In the genomic region with DNA sequence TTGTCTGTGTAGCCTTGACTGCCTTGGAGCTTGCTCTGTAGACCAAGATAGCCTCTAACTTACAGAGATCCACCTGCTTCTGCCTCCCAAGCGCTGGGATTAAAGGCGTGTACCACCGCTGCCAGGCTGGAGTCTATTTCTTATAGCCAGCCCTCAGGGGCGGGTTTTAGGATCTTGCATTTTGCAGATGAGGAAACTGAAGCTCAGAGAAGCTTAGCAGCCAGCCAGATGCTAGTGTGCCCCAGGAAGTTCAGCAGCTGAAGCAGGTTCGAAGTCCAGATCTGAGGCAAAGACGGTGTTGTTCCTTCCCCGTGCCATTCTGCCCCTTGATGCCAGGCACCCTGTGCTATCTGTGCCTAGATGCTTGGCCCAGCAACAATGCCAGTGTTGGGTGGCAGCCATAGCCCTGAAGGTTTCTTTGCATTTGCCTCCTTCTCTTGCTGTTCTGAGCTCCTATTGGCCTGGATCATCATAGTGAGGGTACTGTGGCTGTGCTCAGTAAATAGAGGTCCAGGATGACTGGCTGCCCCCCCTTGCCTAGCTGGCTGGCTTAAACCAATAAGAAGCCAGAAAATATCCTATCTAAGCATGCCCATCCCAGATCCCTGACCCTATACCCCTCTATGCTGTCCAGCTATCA, we compare ENCODE assay signal across 13 mouse cellular contexts. TPM values are rescaled to one million over a fixed set of nuclear protein-coding genes. Genes with fewer than 3 reads are reported as not detected.
DNase-seq lines count a peak whose midpoint lies in the region; ATAC-seq and TF ChIP-seq lines count a peak whose summit lies in the region.
"Had no signal": no experiment of that assay in that cellular context is flagged by ENCODE, and none has a peak within 500 bp of the region (broad histone marks: within the 10 kb centered on the region; RNA-seq: fewer than 3 reads in every experiment).

No protein-coding gene starts in this region.

- no peak for TF ChIP-seq EP300 in MEL (IDR thresholded peaks at IDR 0.05; ENCODE audit: low read depth in 1 of 2, low read length in 2 of 2)

- no peak overlapping the region for H3K4me2 ChIP-seq in heart, embryonic 12.5 days
- no peak overlapping the region for H3K4me2 ChIP-seq in intestine, postnatal 0 days (replicated peaks; ENCODE audit: low read depth)
- H3K4me2 ChIP-seq: liver, embryonic 15.5 days had no signal

- no peak; a peak in 1 of 4 replicates for TF ChIP-seq POLR2A in MEL (IDR thresholded peaks at IDR 0.05; ENCODE audit: control insufficient read depth in 1 of 2, insufficient read depth in 1 of 2, low read depth in 1 of 2, low read length in 2 of 2, poor library complexity in 1 of 2)
- no peak for TF ChIP-seq POLR2A in embryonic fibroblast, embryonic 13.5 days (IDR thresholded peaks at IDR 0.05; ENCODE audit: low read depth, low read length)

- no peaks in the 10 kb centered on the region for H3K27me3 ChIP-seq in heart, embryonic 12.5 days (replicated peaks)
- H3K27me3 ChIP-seq in MEL (ENCODE audit: control insufficient read depth in 1 of 2, insufficient read depth in 2 of 2, low read length in 2 of 2) = no peaks in the 10 kb centered on the region
- H3K27me3 ChIP-seq in intestine, postnatal 0 days (replicated peaks; ENCODE audit: control insufficient read depth, insufficient read depth, low read length) = no peaks in the 10 kb centered on the region
- H3K27me3 ChIP-seq: liver, embryonic 15.5 days had no signal

- H3K4me3 ChIP-seq in heart, embryonic 12.5 days = no peak overlapping the region
- H3K4me3 ChIP-seq in MEL (ENCODE audit: control insufficient read depth in 1 of 2, insufficient read depth in 1 of 2, low read depth in 2 of 2, low read length in 2 of 2) = peak overlapping the region in 1 of 2 experiments; percentile 43; a peak in 3 of 4 replicates
- H3K4me3 ChIP-seq in embryonic fibroblast, embryonic 13.5 days (ENCODE audit: insufficient read depth, low read length) = no peak overlapping the region
- H3K4me3 ChIP-seq in intestine, postnatal 0 days (ENCODE audit: low read depth, low read length) = no peak overlapping the region
- H3K4me3 ChIP-seq: liver, embryonic 15.5 days had no signal

- H3K79me2 ChIP-seq in MEL (ENCODE audit: control insufficient read depth, insufficient read depth, low read length, poor library complexity) = no peaks in the 10 kb centered on the region

- no peak for TF ChIP-seq RAD21 in MEL (IDR thresholded peaks at IDR 0.05; ENCODE audit: low read depth, low read length)

- no peak for DNase-seq in heart, postnatal 4 days
- DNase-seq in MEL (ENCODE audit: low read depth, low spot score) = peak; percentile 70
- DNase-seq in layer of hippocampus, adult 8-10 months (ENCODE audit: low spot score in 2 of 2) = no peak
- no peak for DNase-seq in cerebellum, postnatal 4 days (ENCODE audit: low spot score in 2 of 2)
- DNase-seq in urinary bladder, adult 2 months (ENCODE audit: low spot score) = no peak
- DNase-seq: cerebellum, adult 9-10 months; kidney, adult 11 months; kidney, postnatal 4 days; midbrain, embryonic 14.5 days had no signal

- peak overlapping the region; percentile 83 for H3K27ac ChIP-seq in heart, embryonic 12.5 days (ENCODE audit: poor library complexity, severe bottlenecking)
- H3K27ac ChIP-seq in MEL (ENCODE audit: control insufficient read depth, low read depth, low read length) = peak overlapping the region; percentile 93
- H3K27ac ChIP-seq in embryonic fibroblast, embryonic 13.5 days (ENCODE audit: insufficient read depth, low read length) = peak overlapping the region; percentile 92
- peak overlapping the region; percentile 5; the same call in 1 of the 2 replicates for H3K27ac ChIP-seq in intestine, postnatal 0 days (ENCODE audit: low read depth, low read length)
- H3K27ac ChIP-seq: liver, embryonic 15.5 days had no signal

- no peaks in the 10 kb centered on the region for H3K36me3 ChIP-seq in heart, embryonic 12.5 days
- H3K36me3 ChIP-seq in MEL (ENCODE audit: control insufficient read depth in 1 of 2, insufficient read depth in 2 of 2, low read length in 2 of 2) = peaks cover 0 to 7% of the 10 kb centered on the region in 2 experiments; a peak in 2 of 4 replicates
- no peaks in the 10 kb centered on the region for H3K36me3 ChIP-seq in intestine, postnatal 0 days (ENCODE audit: control insufficient read depth, insufficient read depth)
- H3K36me3 ChIP-seq: liver, embryonic 15.5 days had no signal

- no peaks in the 10 kb centered on the region for H3K9me3 ChIP-seq in heart, embryonic 12.5 days (replicated peaks)
- no peaks in the 10 kb centered on the region for H3K9me3 ChIP-seq in MEL (replicated peaks; ENCODE audit: insufficient read depth, low read length)
- no peaks in the 10 kb centered on the region for H3K9me3 ChIP-seq in intestine, postnatal 0 days (ENCODE audit: control insufficient read depth)
- H3K9me3 ChIP-seq: liver, embryonic 15.5 days had no signal

- peaks cover 34% of the 10 kb centered on the region for H3K4me1 ChIP-seq in heart, embryonic 12.5 days (replicated peaks)
- H3K4me1 ChIP-seq in MEL (ENCODE audit: control insufficient read depth in 1 of 2, insufficient read depth in 2 of 2, low read length in 2 of 2) = peaks cover 0 to 20% of the 10 kb centered on the region in 2 experiments; a peak in 2 of 4 replicates
- H3K4me1 ChIP-seq in embryonic fibroblast, embryonic 13.5 days (ENCODE audit: control insufficient read depth, insufficient read depth, low read length) = peaks cover 28% of the 10 kb centered on the region
- peaks cover 5% of the 10 kb centered on the region for H3K4me1 ChIP-seq in intestine, postnatal 0 days (replicated peaks; ENCODE audit: control insufficient read depth, insufficient read depth, low read length)

- 82% methylated on average over 7 of the region's 7 CpGs for WGBS in heart, embryonic 12.5 days
- 71% methylated on average over 7 of the region's 7 CpGs for WGBS in intestine, postnatal 0 days

- ATAC-seq in heart, embryonic 12.5 days (ENCODE audit: insufficient number of reproducible peaks, low FRiP score) = no peak
- peak; percentile 41; the same call in 1 of the 2 replicates for ATAC-seq in intestine, postnatal 0 days

- H3K9ac ChIP-seq in heart, embryonic 12.5 days = no peak overlapping the region
- 0 out of 2 replicates have a peak overlapping the region, but pooled peaks have one; percentile 53 for H3K9ac ChIP-seq in MEL (ENCODE audit: control insufficient read depth, low read depth, low read length, poor library complexity, severe bottlenecking)
- no peak overlapping the region for H3K9ac ChIP-seq in intestine, postnatal 0 days (ENCODE audit: low read depth, low read length)
- H3K9ac ChIP-seq: liver, embryonic 15.5 days had no signal

- TF ChIP-seq CTCF in MEL (IDR thresholded peaks at IDR 0.05 in 2 of 3, conservative IDR thresholded peaks at IDR 0.05 in 1 of 3; ENCODE audit: control insufficient read depth in 1 of 3, insufficient read depth in 1 of 3, low read depth in 2 of 3, low read length in 3 of 3, poor library complexity in 1 of 3, severe bottlenecking in 1 of 3) = no peak
- no peak for TF ChIP-seq CTCF in embryonic fibroblast, embryonic 13.5 days (IDR thresholded peaks at IDR 0.05; ENCODE audit: borderline replicate concordance, insufficient read depth, low read length)
- TF ChIP-seq CTCF in intestine, postnatal 0 days (IDR thresholded peaks at IDR 0.05; ENCODE audit: low read depth) = no peak

TF ChIP-seq in MEL, 35 proteins besides CTCF, POLR2A, EP300 and RAD21:
- no peak for TF ChIP-seq USF2 (IDR thresholded peaks at IDR 0.05; ENCODE audit: borderline replicate concordance in 1 of 2, insufficient read depth in 1 of 2, low read depth in 1 of 2, low read length in 2 of 2)
- no peak for TF ChIP-seq GABPA (IDR thresholded peaks at IDR 0.05; ENCODE audit: low read depth, low read length)
- peak; percentile 9; the same call in 1 of the 2 replicates for TF ChIP-seq ELF1 (IDR thresholded peaks at IDR 0.05; ENCODE audit: low read depth, low read length)
- no peak for TF ChIP-seq TCF12 (IDR thresholded peaks at IDR 0.05; ENCODE audit: low read depth, low read length)
- no peak for TF ChIP-seq MXI1 (IDR thresholded peaks at IDR 0.05; ENCODE audit: low read depth, low read length)
- no peak for TF ChIP-seq MYB (IDR thresholded peaks at IDR 0.05; ENCODE audit: low read depth, low read length)

RNA-seq across cellular contexts. Expression of a gene that starts 14.2 kb away (rescaled TPM):
- polyA plus RNA-seq in heart, embryonic 12.5 days (2016; fragmentation: Nextera tagmentation; extraction: Ambion mirVana) = 48.8 and 48.9 TPM in 2 replicates
- total RNA-seq in heart, postnatal 4 days (2021) = 10 to 100 TPM; 44.5 to 50.1 TPM
- 15.3 and 18.1 TPM in 2 replicates for total RNA-seq in MEL (2012; rRNA removed)
- polyA plus RNA-seq in MEL (2012; ENCODE audit: insufficient read depth in 1 of 2, insufficient read length in 2 of 2, low read depth in 1 of 2, low replicate concordance in 2 of 2, missing spikeins in 1 of 2) = 10 to 100 TPM in 1 of 2 experiments, not detected in 1; 34.5 TPM
- polyA plus RNA-seq in embryonic fibroblast, embryonic 13.5 days (2011; ENCODE audit: insufficient read length, low read depth, missing spikeins) = 62.1 and 77.1 TPM in 2 replicates
- 42.0 and 55.0 TPM in 2 replicates for polyA plus RNA-seq in intestine, postnatal 0 days (2015; fragmentation: Nextera tagmentation; extraction: Ambion mirVana)
- total RNA-seq in layer of hippocampus, adult 8-10 months (2022) = 10 to 100 TPM; 58.1 to 64.8 (median 60.8) TPM
- polyA plus RNA-seq in urinary bladder, adult 2 months (2012; rRNA removed) = 47.1 and 48.4 TPM in 2 replicates

Comparison
In these comparisons a context has a peak if more than half of its experiments do, and no peak if none do; other contexts are left out.
1. H3K27ac ChIP-seq: peak in every context shown above with its lines; median percentile 93 in MEL; 92 in embryonic fibroblast, embryonic 13.5 days; 83 in heart, embryonic 12.5 days; 5 in intestine, postnatal 0 days.